ENCODE assay signal across 16 mouse cellular contexts in the genomic region with DNA sequence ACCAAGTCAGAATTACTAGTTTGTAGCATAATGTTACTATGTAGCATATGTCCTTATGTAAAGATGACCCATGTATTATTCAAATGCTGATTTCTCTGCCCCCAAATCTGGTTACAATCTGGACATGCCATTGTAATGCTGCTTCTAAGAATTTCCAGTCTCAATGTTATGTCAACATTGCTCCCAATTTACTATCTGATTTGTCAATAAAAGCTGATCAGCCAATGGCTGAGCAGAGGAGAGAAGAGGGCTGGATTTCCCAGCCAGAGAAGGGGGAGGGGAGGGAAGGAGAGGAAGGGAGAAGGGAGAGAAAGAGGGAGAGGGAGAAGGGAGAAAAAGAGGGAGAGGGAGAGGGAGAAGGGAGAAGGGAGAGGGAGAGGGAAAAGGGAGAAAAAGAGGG. TPM values are rescaled to one million over a fixed set of nuclear protein-coding genes. Genes with fewer than 3 reads are reported as not detected.
DNase-seq lines count a peak whose midpoint lies in the region; ATAC-seq and TF ChIP-seq lines count a peak whose summit lies in the region.
"Had no signal": no experiment of that assay in that cellular context is flagged by ENCODE, and none has a peak within 500 bp of the region (broad histone marks: within the 10 kb centered on the region; RNA-seq: fewer than 3 reads in every experiment).

No protein-coding gene starts in this region.

- no peak overlapping the region for H3K9ac ChIP-seq in liver, adult 2 months (ENCODE audit: low read depth, low read length)
- H3K9ac ChIP-seq in liver, embryonic 11.5 days (ENCODE audit: low read depth, low read length) = no peak overlapping the region
- no peak overlapping the region for H3K9ac ChIP-seq in midbrain, embryonic 11.5 days (ENCODE audit: low read length)
- H3K9ac ChIP-seq in midbrain, embryonic 16.5 days (ENCODE audit: low read depth, low read length) = no peak overlapping the region
- no peak overlapping the region for H3K9ac ChIP-seq in midbrain, embryonic 15.5 days
- no peak overlapping the region for H3K9ac ChIP-seq in midbrain, embryonic 14.5 days (replicated peaks; ENCODE audit: low read length)
- H3K9ac ChIP-seq: embryonic facial prominence, embryonic 12.5 days; forebrain, embryonic 15.5 days; forebrain, postnatal 0 days had no signal

- no peak for TF ChIP-seq CTCF in liver, adult 2 months (IDR thresholded peaks at IDR 0.05; ENCODE audit: low read depth, low read length)

- no peak for ATAC-seq in liver, embryonic 11.5 days (replicated peaks; ENCODE audit: low FRiP score)
- peak; percentile 15; the same call in 1 of the 2 replicates for ATAC-seq in midbrain, embryonic 11.5 days (ENCODE audit: low FRiP score)
- no peak for ATAC-seq in midbrain, embryonic 16.5 days
- 0 out of 2 replicates have a peak, but pooled peaks have one; percentile 2 for ATAC-seq in midbrain, embryonic 15.5 days (replicated peaks)
- ATAC-seq in midbrain, embryonic 14.5 days (ENCODE audit: low FRiP score, low TSS enrichment) = no peak
- ATAC-seq: Patski had no signal

- no peaks in the 10 kb centered on the region for H3K27me3 ChIP-seq in liver, adult 2 months (ENCODE audit: control insufficient read depth, insufficient read depth, low read length)
- no peaks in the 10 kb centered on the region for H3K27me3 ChIP-seq in liver, embryonic 11.5 days (replicated peaks; ENCODE audit: control insufficient read depth, insufficient read depth, low read length)
- no peaks in the 10 kb centered on the region for H3K27me3 ChIP-seq in midbrain, embryonic 11.5 days (ENCODE audit: control insufficient read depth, insufficient read depth, low read length)
- no peaks in the 10 kb centered on the region for H3K27me3 ChIP-seq in midbrain, embryonic 16.5 days (ENCODE audit: control insufficient read depth, insufficient read depth, low read depth, low read length)
- no peaks in the 10 kb centered on the region for H3K27me3 ChIP-seq in midbrain, embryonic 15.5 days (replicated peaks)
- H3K27me3 ChIP-seq in midbrain, embryonic 14.5 days (ENCODE audit: control insufficient read depth, insufficient read depth, low read length) = no peaks in the 10 kb centered on the region
- H3K27me3 ChIP-seq: embryonic facial prominence, embryonic 12.5 days; forebrain, embryonic 15.5 days; Patski had no signal

- H3K4me3 ChIP-seq in liver, adult 2 months (ENCODE audit: insufficient read depth, low read depth, low read length) = no peak overlapping the region
- H3K4me3 ChIP-seq in liver, embryonic 11.5 days (ENCODE audit: low read depth, low read length) = no peak overlapping the region
- H3K4me3 ChIP-seq in midbrain, embryonic 11.5 days (ENCODE audit: low read depth, low read length) = no peak overlapping the region
- no peak overlapping the region for H3K4me3 ChIP-seq in midbrain, embryonic 16.5 days (ENCODE audit: low read depth, low read length)
- H3K4me3 ChIP-seq in midbrain, embryonic 15.5 days = no peak overlapping the region
- H3K4me3 ChIP-seq in midbrain, embryonic 14.5 days (replicated peaks; ENCODE audit: low read depth, low read length) = no peak overlapping the region
- H3K4me3 ChIP-seq: embryonic facial prominence, embryonic 10.5 days; embryonic facial prominence, embryonic 12.5 days; forebrain, embryonic 15.5 days had no signal

- H3K4me2 ChIP-seq in liver, embryonic 11.5 days = no peak overlapping the region
- H3K4me2 ChIP-seq in midbrain, embryonic 11.5 days = no peak overlapping the region
- no peak overlapping the region for H3K4me2 ChIP-seq in midbrain, embryonic 16.5 days (ENCODE audit: low read length)
- H3K4me2 ChIP-seq in midbrain, embryonic 15.5 days = no peak overlapping the region
- no peak overlapping the region for H3K4me2 ChIP-seq in midbrain, embryonic 14.5 days (ENCODE audit: low read length)
- H3K4me2 ChIP-seq: embryonic facial prominence, embryonic 12.5 days; forebrain, embryonic 15.5 days had no signal

- H3K36me3 ChIP-seq in liver, adult 2 months (ENCODE audit: control insufficient read depth, insufficient read depth, low read length) = peaks cover 2% of the 10 kb centered on the region; the same call in 1 of the 2 replicates
- 0 out of 2 replicates have a peak, but pooled peaks cover 2% of the 10 kb centered on the region for H3K36me3 ChIP-seq in liver, embryonic 11.5 days (ENCODE audit: control insufficient read depth, insufficient read depth, low read length)
- H3K36me3 ChIP-seq in midbrain, embryonic 11.5 days (ENCODE audit: control insufficient read depth, insufficient read depth, low read length) = peaks cover 7% of the 10 kb centered on the region; the same call in 1 of the 2 replicates
- H3K36me3 ChIP-seq in midbrain, embryonic 16.5 days (ENCODE audit: control insufficient read depth, insufficient read depth, low read length) = peaks cover 10% of the 10 kb centered on the region
- H3K36me3 ChIP-seq in midbrain, embryonic 15.5 days (replicated peaks) = peaks cover 14% of the 10 kb centered on the region; the same call in 1 of the 2 replicates
- H3K36me3 ChIP-seq in midbrain, embryonic 14.5 days (ENCODE audit: control insufficient read depth, insufficient read depth, low read length) = peaks cover 34% of the 10 kb centered on the region

- H3K9me3 ChIP-seq in liver, embryonic 11.5 days (ENCODE audit: control insufficient read depth, low read length) = no peaks in the 10 kb centered on the region
- H3K9me3 ChIP-seq in midbrain, embryonic 11.5 days (ENCODE audit: control insufficient read depth, low read length) = no peaks in the 10 kb centered on the region
- no peaks in the 10 kb centered on the region for H3K9me3 ChIP-seq in midbrain, embryonic 16.5 days (replicated peaks; ENCODE audit: control insufficient read depth, low read length, poor library complexity, severe bottlenecking)
- H3K9me3 ChIP-seq in midbrain, embryonic 15.5 days = no peaks in the 10 kb centered on the region
- no peaks in the 10 kb centered on the region for H3K9me3 ChIP-seq in midbrain, embryonic 14.5 days (ENCODE audit: control insufficient read depth, low read length)
- H3K9me3 ChIP-seq: embryonic facial prominence, embryonic 10.5 days; embryonic facial prominence, embryonic 12.5 days; forebrain, embryonic 15.5 days; G1E had no signal

- peak; percentile 55 for DNase-seq in liver, adult 2 months (ENCODE audit: extremely low read depth, low read depth, low spot score)
- no peak for DNase-seq in liver, embryonic 11.5 days (ENCODE audit: low spot score)
- no peak for DNase-seq in midbrain, embryonic 11.5 days (ENCODE audit: low spot score, missing footprints)
- no peak for DNase-seq in midbrain, embryonic 14.5 days
- DNase-seq in urinary bladder, adult 2 months (ENCODE audit: low spot score) = no peak
- DNase-seq: adrenal gland, adult 8-10 months; adrenal gland, postnatal 36 days; cerebellum, adult 11-12 months had no signal

- H3K4me1 ChIP-seq in liver, adult 2 months (ENCODE audit: control insufficient read depth, insufficient read depth, low read length) = peaks cover 12% of the 10 kb centered on the region
- H3K4me1 ChIP-seq in liver, embryonic 11.5 days (replicated peaks; ENCODE audit: control insufficient read depth, insufficient read depth, low read length) = no peaks in the 10 kb centered on the region; the same call in 1 of the 2 replicates
- H3K4me1 ChIP-seq in midbrain, embryonic 11.5 days (ENCODE audit: control insufficient read depth, insufficient read depth, low read length) = no peaks in the 10 kb centered on the region
- H3K4me1 ChIP-seq in midbrain, embryonic 16.5 days (ENCODE audit: control insufficient read depth, insufficient read depth, low read length) = peaks cover 2% of the 10 kb centered on the region; the same call in 1 of the 2 replicates
- H3K4me1 ChIP-seq in midbrain, embryonic 15.5 days = no peaks in the 10 kb centered on the region
- H3K4me1 ChIP-seq in midbrain, embryonic 14.5 days (ENCODE audit: control insufficient read depth, insufficient read depth, low read length) = no peaks in the 10 kb centered on the region
- H3K4me1 ChIP-seq: embryonic facial prominence, embryonic 10.5 days; embryonic facial prominence, embryonic 12.5 days had no signal

- no peak for TF ChIP-seq POLR2A in liver, adult 2 months (IDR thresholded peaks at IDR 0.05; ENCODE audit: extremely low read depth, insufficient read depth, low read length)

- peaks cover 6% of the 10 kb centered on the region; the same call in 1 of the 2 replicates for H3K79me2 ChIP-seq in liver, adult 2 months (ENCODE audit: control insufficient read depth, insufficient read depth, low read length)

- H3K27ac ChIP-seq in liver, adult 2 months (replicated peaks; ENCODE audit: insufficient read depth, low read depth, low read length) = peak overlapping the region; percentile 34; the same call in 1 of the 2 replicates
- H3K27ac ChIP-seq in liver, embryonic 11.5 days (ENCODE audit: low read depth, low read length) = no peak overlapping the region
- H3K27ac ChIP-seq in midbrain, embryonic 11.5 days (ENCODE audit: low read depth, low read length) = no peak overlapping the region
- H3K27ac ChIP-seq in midbrain, embryonic 16.5 days (ENCODE audit: low read length) = no peak overlapping the region
- no peak overlapping the region for H3K27ac ChIP-seq in midbrain, embryonic 15.5 days
- H3K27ac ChIP-seq in midbrain, embryonic 14.5 days (replicated peaks; ENCODE audit: low read depth, low read length) = no peak overlapping the region
- H3K27ac ChIP-seq: embryonic facial prominence, embryonic 10.5 days; embryonic facial prominence, embryonic 12.5 days; forebrain, embryonic 15.5 days had no signal

RNA-seq across cellular contexts. Expression of a gene that starts 20.3 kb away (rescaled TPM):
- 14.3 and 14.5 TPM in 2 replicates for total RNA-seq in liver, adult 2 months (2014; rRNA removed)
- polyA plus RNA-seq in liver, adult 2 months (2012; rRNA removed) = 10.2 and 10.3 TPM in 2 replicates
- polyA plus RNA-seq in liver, embryonic 11.5 days (2014; fragmentation: Nextera tagmentation; extraction: Ambion mirVana) = 48.7 and 55.2 TPM in 2 replicates
- 39.5 and 45.4 TPM in 2 replicates for polyA plus RNA-seq in midbrain, embryonic 11.5 days (2014; fragmentation: Nextera tagmentation; extraction: Ambion mirVana)
- 50.2 and 51.6 TPM in 2 replicates for polyA plus RNA-seq in midbrain, embryonic 16.5 days (2015; fragmentation: Nextera tagmentation; extraction: Ambion mirVana)
- polyA plus RNA-seq in midbrain, embryonic 15.5 days (2015; fragmentation: Nextera tagmentation; extraction: Ambion mirVana) = 57.6 and 67.4 TPM in 2 replicates
- polyA plus RNA-seq in midbrain, embryonic 14.5 days (2014; fragmentation: Nextera tagmentation; extraction: Ambion mirVana) = 38.5 and 54.0 TPM in 2 replicates
- 59.0 and 64.8 TPM in 2 replicates for polyA plus RNA-seq in urinary bladder, adult 2 months (2012; rRNA removed)

Comparison
In these comparisons a context has a peak if more than half of its experiments do, and no peak if none do; other contexts are left out.
1. ATAC-seq: peak in midbrain, embryonic 11.5 days (single experiment) and midbrain, embryonic 15.5 days (single experiment); none in liver, embryonic 11.5 days (single experiment), midbrain, embryonic 16.5 days (single experiment) and midbrain, embryonic 14.5 days (single experiment).